Mouse (Mus musculus): ENCODE data around the gene Usf1. TPM values are rescaled to one million over a fixed set of nuclear protein-coding genes. Genes with fewer than 3 reads are reported as not detected.
A peak's percentile ranks its signal among the peaks of the same experiment; 100 is the strongest.

The Usf1 gene
- polyA plus RNA-seq, 1 experiment from 2014 or later = 86.4 TPM

GRCm38 (mm10) chr1:171410231-171410630, 882 bp upstream of the Usf1 start:
- Histone ChIP-seq H3K36me3 (ENCODE audit: control insufficient read depth, insufficient read depth, low read length) (peaks cover 3% of the 10 kb centered on the region; the same call in 1 of the 2 replicates), H3K4me3 (ENCODE audit: low read length) (no peak overlapping the region), H3K27ac (ENCODE audit: low read depth, low read length) (no peak overlapping the region), H3K4me1 (ENCODE audit: control insufficient read depth, insufficient read depth, low read length) (peaks cover 12% of the 10 kb centered on the region), H3K4me2 (replicated peaks; ENCODE audit: low read depth, low read length) (no peak overlapping the region), H3K9me3 (ENCODE audit: control insufficient read depth, low read length) (no peaks in the 10 kb centered on the region), H3K9ac (ENCODE audit: low read depth, low read length) (no peak overlapping the region), H3K27me3 (ENCODE audit: control insufficient read depth, insufficient read depth, low read length) (no peaks in the 10 kb centered on the region)
- ATAC-seq (ENCODE audit: low FRiP score, low TSS enrichment) = no peak
- WGBS = 83% methylated on average over 1 of the region's 1 CpGs

GRCm38 (mm10) chr1:171411492-171411941, 404 bp downstream of the Usf1 start:
- Histone ChIP-seq H3K9ac (ENCODE audit: low read depth, low read length) (peak overlapping the region; percentile 97), H3K4me3 (ENCODE audit: low read length) (peak overlapping the region; percentile 95), H3K27me3 (ENCODE audit: control insufficient read depth, insufficient read depth, low read length) (no peaks in the 10 kb centered on the region), H3K9me3 (ENCODE audit: control insufficient read depth, low read length) (no peaks in the 10 kb centered on the region), H3K36me3 (ENCODE audit: control insufficient read depth, insufficient read depth, low read length) (peaks cover 16% of the 10 kb centered on the region), H3K27ac (ENCODE audit: low read depth, low read length) (peak overlapping the region; percentile 65), H3K4me2 (replicated peaks; ENCODE audit: low read depth, low read length) (peak overlapping the region; percentile 51), H3K4me1 (ENCODE audit: control insufficient read depth, insufficient read depth, low read length) (peaks cover 12% of the 10 kb centered on the region)
- peak; percentile 78 for ATAC-seq (ENCODE audit: low FRiP score, low TSS enrichment)
- 0% methylated on average over 33 of the region's 39 CpGs for WGBS

- WGBS = under 1% methylated on average over 20 of the region's 20 CpGs
- H3K27me3 ChIP-seq (ENCODE audit: control insufficient read depth, insufficient read depth, low read length) = no peaks in the 10 kb centered on the region
- H3K36me3 ChIP-seq (ENCODE audit: control insufficient read depth, insufficient read depth, low read length) = peaks cover 21% of the 10 kb centered on the region
- H3K9me3 ChIP-seq (ENCODE audit: control insufficient read depth, low read length) = no peaks in the 10 kb centered on the region
- ATAC-seq (ENCODE audit: low FRiP score, low TSS enrichment) = peak; percentile 50
- H3K27ac ChIP-seq (ENCODE audit: low read depth, low read length) = peak overlapping the region; percentile 65
- H3K4me2 ChIP-seq (replicated peaks; ENCODE audit: low read depth, low read length) = peak overlapping the region; percentile 51
- H3K4me1 ChIP-seq (ENCODE audit: control insufficient read depth, insufficient read depth, low read length) = peaks cover 12% of the 10 kb centered on the region
- peak overlapping the region; percentile 95 for H3K4me3 ChIP-seq (ENCODE audit: low read length)
- H3K9ac ChIP-seq (ENCODE audit: low read depth, low read length) = peak overlapping the region; percentile 97
Observed at GRCm38 (mm10) chr1:171412001-171412441, 908 bp downstream of the Usf1 start.

DNA sequence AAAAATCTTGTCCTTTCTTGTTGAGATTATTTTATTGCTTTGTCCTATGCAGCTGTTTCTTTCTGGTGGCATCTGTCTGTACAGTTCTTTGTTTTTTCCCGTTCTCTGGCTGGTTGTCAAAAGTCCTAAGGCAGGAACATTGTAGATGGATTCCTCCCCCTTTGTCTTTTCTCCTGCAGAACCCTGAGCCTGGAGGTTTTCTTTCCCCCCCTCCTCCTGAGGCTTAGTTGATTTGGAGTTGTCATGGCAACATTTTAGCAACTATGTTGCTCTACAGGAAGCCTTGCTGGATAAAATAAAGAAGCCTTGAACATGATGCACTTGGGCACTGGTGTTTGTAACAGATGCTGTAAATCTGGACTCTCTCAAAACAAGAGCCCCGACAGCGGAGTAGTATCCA, 1.3 kb downstream of the Usf1 start:
- Histone ChIP-seq H3K9me3 (ENCODE audit: control insufficient read depth, low read length) (no peaks in the 10 kb centered on the region), H3K27me3 (ENCODE audit: control insufficient read depth, insufficient read depth, low read length) (no peaks in the 10 kb centered on the region), H3K9ac (ENCODE audit: low read depth, low read length) (peak overlapping the region; percentile 97), H3K4me3 (ENCODE audit: low read length) (peak overlapping the region; percentile 95), H3K4me1 (ENCODE audit: control insufficient read depth, insufficient read depth, low read length) (peaks cover 12% of the 10 kb centered on the region), H3K27ac (ENCODE audit: low read depth, low read length) (peak overlapping the region; percentile 65; the same call in 1 of the 2 replicates), H3K4me2 (replicated peaks; ENCODE audit: low read depth, low read length) (peak overlapping the region; percentile 51), H3K36me3 (ENCODE audit: control insufficient read depth, insufficient read depth, low read length) (peaks cover 25% of the 10 kb centered on the region)
- WGBS = 36% methylated on average over 3 of the region's 3 CpGs
- ATAC-seq (ENCODE audit: low FRiP score, low TSS enrichment) = no peak

DNA sequence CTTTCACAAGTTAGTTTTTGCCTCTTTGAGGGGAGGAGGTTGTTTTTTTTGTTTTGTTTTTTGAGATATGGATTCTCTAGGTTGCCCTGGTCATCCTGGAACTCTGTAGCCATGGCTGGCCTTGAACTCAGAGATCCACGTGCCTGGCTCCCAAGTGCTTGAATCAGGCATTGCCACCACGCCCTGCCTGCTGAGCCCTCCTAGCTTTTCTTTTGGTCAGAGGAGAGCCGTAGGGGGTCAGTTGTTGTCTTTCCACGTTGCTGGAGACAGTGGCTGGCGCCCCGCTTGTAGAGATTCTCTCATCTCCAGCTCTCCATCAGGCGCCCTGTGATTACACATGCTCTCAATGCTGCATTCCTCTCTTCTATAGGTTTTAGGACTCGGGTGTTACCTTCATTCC, 2.5 kb downstream of the Usf1 start:
- H3K27me3 ChIP-seq (ENCODE audit: control insufficient read depth, insufficient read depth, low read length) = no peaks in the 10 kb centered on the region
- H3K4me3 ChIP-seq (ENCODE audit: low read length) = no peak overlapping the region
- no peak overlapping the region for H3K9ac ChIP-seq (ENCODE audit: low read depth, low read length)
- H3K27ac ChIP-seq (ENCODE audit: low read depth, low read length) = no peak overlapping the region
- peaks cover 37% of the 10 kb centered on the region for H3K36me3 ChIP-seq (ENCODE audit: control insufficient read depth, insufficient read depth, low read length)
- H3K4me1 ChIP-seq (ENCODE audit: control insufficient read depth, insufficient read depth, low read length) = peaks cover 12% of the 10 kb centered on the region
- H3K9me3 ChIP-seq (ENCODE audit: control insufficient read depth, low read length) = no peaks in the 10 kb centered on the region
- WGBS = 84% methylated on average over 8 of the region's 8 CpGs
- H3K4me2 ChIP-seq (replicated peaks; ENCODE audit: low read depth, low read length) = no peak overlapping the region
- no peak for ATAC-seq (ENCODE audit: low FRiP score, low TSS enrichment)

GRCm38 (mm10) chr1:171418660-171419059, 7.5 kb downstream of the Usf1 start, which contains the start of gene Tstd1:
Gene Tstd1 (plus strand): TSS chr1:171418872.
- no peaks in the 10 kb centered on the region for H3K9me3 ChIP-seq (ENCODE audit: control insufficient read depth, low read length)
- H3K4me2 ChIP-seq (replicated peaks; ENCODE audit: low read depth, low read length) = no peak within 1 kb of the TSS
- H3K4me3 ChIP-seq (ENCODE audit: low read length) = no peak within 1 kb of the TSS
- ATAC-seq (ENCODE audit: low FRiP score, low TSS enrichment) = no peak
- peaks cover 58% of the 10 kb centered on the region for H3K36me3 ChIP-seq (ENCODE audit: control insufficient read depth, insufficient read depth, low read length)
- WGBS = 93% methylated on average over 5 of the region's 5 CpGs
- no peaks in the 10 kb centered on the region for H3K4me1 ChIP-seq (ENCODE audit: control insufficient read depth, insufficient read depth, low read length)
- H3K9ac ChIP-seq (ENCODE audit: low read depth, low read length) = no peak within 1 kb of the TSS
- no peak within 1 kb of the TSS for H3K27ac ChIP-seq (ENCODE audit: low read depth, low read length)
- no peaks in the 10 kb centered on the region for H3K27me3 ChIP-seq (ENCODE audit: control insufficient read depth, insufficient read depth, low read length)

GRCm38 (mm10) chr1:171419291-171419882, 8.3 kb downstream of the Usf1 start:
- no peak overlapping the region for H3K4me2 ChIP-seq (replicated peaks; ENCODE audit: low read depth, low read length)
- H3K27me3 ChIP-seq (ENCODE audit: control insufficient read depth, insufficient read depth, low read length) = no peaks in the 10 kb centered on the region
- peaks cover 56% of the 10 kb centered on the region for H3K36me3 ChIP-seq (ENCODE audit: control insufficient read depth, insufficient read depth, low read length)
- no peak overlapping the region for H3K27ac ChIP-seq (ENCODE audit: low read depth, low read length)
- no peaks in the 10 kb centered on the region for H3K4me1 ChIP-seq (ENCODE audit: control insufficient read depth, insufficient read depth, low read length)
- no peak for ATAC-seq (ENCODE audit: low FRiP score, low TSS enrichment)
- no peak overlapping the region for H3K4me3 ChIP-seq (ENCODE audit: low read length)
- H3K9ac ChIP-seq (ENCODE audit: low read depth, low read length) = no peak overlapping the region
- no peaks in the 10 kb centered on the region for H3K9me3 ChIP-seq (ENCODE audit: control insufficient read depth, low read length)
- WGBS = 76% methylated on average over 12 of the region's 12 CpGs

- no peak overlapping the region for H3K27ac ChIP-seq (ENCODE audit: low read depth, low read length)
- peaks cover 56% of the 10 kb centered on the region for H3K36me3 ChIP-seq (ENCODE audit: control insufficient read depth, insufficient read depth, low read length)
- no peaks in the 10 kb centered on the region for H3K27me3 ChIP-seq (ENCODE audit: control insufficient read depth, insufficient read depth, low read length)
- H3K9me3 ChIP-seq (ENCODE audit: control insufficient read depth, low read length) = no peaks in the 10 kb centered on the region
- H3K4me2 ChIP-seq (replicated peaks; ENCODE audit: low read depth, low read length) = no peak overlapping the region
- H3K4me3 ChIP-seq (ENCODE audit: low read length) = no peak overlapping the region
- ATAC-seq (ENCODE audit: low FRiP score, low TSS enrichment) = no peak
- no peak overlapping the region for H3K9ac ChIP-seq (ENCODE audit: low read depth, low read length)
- WGBS = 85% methylated on average over 5 of the region's 5 CpGs
- H3K4me1 ChIP-seq (ENCODE audit: control insufficient read depth, insufficient read depth, low read length) = no peaks in the 10 kb centered on the region
Observed at GRCm38 (mm10) chr1:171419905-171420304, 8.8 kb downstream of the Usf1 start.

GRCm38 (mm10) chr1:171422504-171423095, 11.5 kb downstream of the Usf1 start:
- Histone ChIP-seq H3K9me3 (ENCODE audit: control insufficient read depth, low read length) (no peaks in the 10 kb centered on the region), H3K36me3 (ENCODE audit: control insufficient read depth, insufficient read depth, low read length) (peaks cover 31% of the 10 kb centered on the region), H3K4me3 (ENCODE audit: low read length) (no peak overlapping the region), H3K27ac (ENCODE audit: low read depth, low read length) (no peak overlapping the region), H3K9ac (ENCODE audit: low read depth, low read length) (no peak overlapping the region), H3K27me3 (ENCODE audit: control insufficient read depth, insufficient read depth, low read length) (no peaks in the 10 kb centered on the region), H3K4me2 (replicated peaks; ENCODE audit: low read depth, low read length) (no peak overlapping the region), H3K4me1 (ENCODE audit: control insufficient read depth, insufficient read depth, low read length) (no peaks in the 10 kb centered on the region)
- ATAC-seq (ENCODE audit: low FRiP score, low TSS enrichment) = no peak
- WGBS = 90% methylated on average over 8 of the region's 8 CpGs
